Mouse (Mus musculus): Measurements from ENCODE around the gene Vmac. TPM values are rescaled to one million over a fixed set of nuclear protein-coding genes. Genes with fewer than 3 reads are reported as not detected.

Gene Vmac
- polyA plus RNA-seq, 1 experiment from 2014 or later: 22.4 TPM

DNA sequence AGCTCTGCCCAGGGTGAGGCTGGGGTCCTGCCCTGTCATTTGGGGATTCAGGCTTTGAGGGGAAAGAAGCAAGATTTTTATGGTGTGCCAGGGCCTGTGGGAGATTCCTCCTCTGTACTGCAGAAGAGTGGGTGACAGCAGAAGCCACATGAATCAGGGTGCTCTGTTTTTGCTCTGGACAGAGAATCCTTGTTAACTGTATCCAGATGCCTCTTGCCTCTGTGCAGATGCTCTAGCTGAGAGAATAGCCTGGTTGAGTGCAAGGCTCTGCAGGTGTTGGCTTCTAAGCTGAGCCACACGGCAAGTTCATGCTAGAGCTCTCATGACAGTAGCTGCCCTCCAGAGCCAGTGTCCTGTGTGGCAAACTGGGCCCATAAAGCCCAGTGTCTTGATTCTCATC, 24.4 kb downstream of the Vmac start:
- no peak for ATAC-seq (ENCODE audit: low FRiP score, low TSS enrichment)
- no peak overlapping the region for H3K4me3 ChIP-seq (ENCODE audit: low read length)
- H3K9ac ChIP-seq (replicated peaks; ENCODE audit: low read length): no peak overlapping the region
- 74% methylated on average over 1 of the region's 1 CpGs for WGBS
- H3K4me2 ChIP-seq (replicated peaks; ENCODE audit: low read depth, low read length): no peak overlapping the region
- H3K9me3 ChIP-seq (ENCODE audit: low read length): no peaks in the 10 kb centered on the region
- H3K27ac ChIP-seq (ENCODE audit: low read length): no peak overlapping the region
- H3K4me1 ChIP-seq (ENCODE audit: insufficient read depth, low read length): peaks cover 3% of the 10 kb centered on the region
- no peaks in the 10 kb centered on the region for H3K27me3 ChIP-seq (ENCODE audit: insufficient read depth, low read length)
- peaks cover 66% of the 10 kb centered on the region for H3K36me3 ChIP-seq (ENCODE audit: insufficient read depth, low read length)

DNA sequence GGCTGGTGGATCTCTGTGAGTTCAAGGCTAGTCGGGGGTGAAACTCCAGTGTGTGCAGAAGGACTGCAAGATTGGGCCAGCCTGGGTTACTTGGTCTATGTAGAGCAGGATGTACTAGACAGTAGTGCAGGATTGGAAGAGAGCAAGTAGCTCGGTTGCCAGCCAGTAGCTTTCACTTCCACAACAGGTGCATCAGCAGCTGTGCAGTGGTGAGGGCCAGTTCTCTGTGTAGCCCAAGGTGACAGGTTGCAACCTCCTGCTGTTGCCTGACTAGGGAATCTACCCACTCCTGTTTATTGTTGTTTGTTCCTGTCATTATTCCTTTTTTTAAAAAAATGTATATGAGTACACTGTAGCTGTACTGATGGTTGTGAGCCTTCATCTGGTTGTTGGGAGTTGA, 29.1 kb downstream of the Vmac start:
- Histone ChIP-seq H3K27me3 (ENCODE audit: insufficient read depth, low read length) (no peaks in the 10 kb centered on the region), H3K27ac (ENCODE audit: low read length) (no peak overlapping the region), H3K36me3 (ENCODE audit: insufficient read depth, low read length) (peaks cover 57% of the 10 kb centered on the region), H3K4me2 (replicated peaks; ENCODE audit: low read depth, low read length) (no peak overlapping the region), H3K4me1 (ENCODE audit: insufficient read depth, low read length) (peaks cover 3% of the 10 kb centered on the region), H3K4me3 (ENCODE audit: low read length) (no peak overlapping the region), H3K9me3 (ENCODE audit: low read length) (no peaks in the 10 kb centered on the region), H3K9ac (replicated peaks; ENCODE audit: low read length) (no peak overlapping the region)
- WGBS: 98% methylated on average over 2 of the region's 2 CpGs
- no peak for ATAC-seq (ENCODE audit: low FRiP score, low TSS enrichment)

DNA sequence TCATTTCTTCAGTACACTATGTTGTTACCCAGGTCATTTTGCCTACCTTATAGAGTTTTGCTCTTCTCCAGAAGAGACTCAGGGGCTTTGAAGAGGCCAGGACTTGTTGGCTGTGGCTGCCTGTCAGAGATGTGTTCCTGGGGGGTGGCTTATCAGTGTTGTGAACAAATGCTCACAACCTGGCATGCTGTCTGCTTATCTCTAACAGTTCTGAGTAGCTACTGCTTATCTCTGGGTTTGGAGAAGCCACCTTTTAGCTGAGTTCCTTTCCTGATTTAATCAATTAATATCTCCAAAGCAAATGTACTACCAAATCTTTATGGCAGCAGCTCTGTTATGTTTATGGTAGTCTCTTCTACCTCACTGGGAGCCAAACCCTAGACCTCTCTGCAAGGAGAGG, 29.8 kb downstream of the Vmac start:
- peaks cover 50% of the 10 kb centered on the region for H3K36me3 ChIP-seq (ENCODE audit: insufficient read depth, low read length)
- no peaks in the 10 kb centered on the region for H3K4me1 ChIP-seq (ENCODE audit: insufficient read depth, low read length)
- ATAC-seq (ENCODE audit: low FRiP score, low TSS enrichment): no peak
- no peak overlapping the region for H3K27ac ChIP-seq (ENCODE audit: low read length)
- H3K4me3 ChIP-seq (ENCODE audit: low read length): no peak overlapping the region
- no peak overlapping the region for H3K4me2 ChIP-seq (replicated peaks; ENCODE audit: low read depth, low read length)
- no peak overlapping the region for H3K9ac ChIP-seq (replicated peaks; ENCODE audit: low read length)
- H3K27me3 ChIP-seq (ENCODE audit: insufficient read depth, low read length): no peaks in the 10 kb centered on the region
- H3K9me3 ChIP-seq (ENCODE audit: low read length): no peaks in the 10 kb centered on the region

DNA sequence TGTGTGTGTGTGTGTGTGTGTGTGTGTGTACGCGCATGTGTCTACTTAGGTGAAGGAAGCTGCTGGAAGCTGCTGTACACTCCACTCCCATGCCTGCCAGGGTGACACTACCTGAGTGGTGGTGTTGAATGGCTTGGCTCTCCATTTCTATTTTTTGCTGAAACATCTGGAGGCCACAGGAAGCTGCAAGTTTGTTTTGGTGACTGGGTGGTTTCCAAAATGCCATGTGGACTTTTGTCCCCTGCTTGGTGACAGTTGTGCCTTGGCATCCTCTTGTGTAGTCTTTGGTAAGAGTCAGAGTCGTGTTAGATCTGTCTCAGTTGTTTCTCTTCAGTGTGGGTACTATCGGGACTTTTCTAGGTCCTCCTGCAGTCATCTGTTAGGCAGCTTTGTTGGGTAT, 31.0 kb downstream of the Vmac start:
- Histone ChIP-seq H3K4me3 (ENCODE audit: low read length) (no peak overlapping the region), H3K36me3 (ENCODE audit: insufficient read depth, low read length) (peaks cover 46% of the 10 kb centered on the region), H3K4me1 (ENCODE audit: insufficient read depth, low read length) (no peaks in the 10 kb centered on the region), H3K27ac (ENCODE audit: low read length) (no peak overlapping the region), H3K4me2 (replicated peaks; ENCODE audit: low read depth, low read length) (no peak overlapping the region), H3K27me3 (ENCODE audit: insufficient read depth, low read length) (no peaks in the 10 kb centered on the region), H3K9me3 (ENCODE audit: low read length) (no peaks in the 10 kb centered on the region), H3K9ac (replicated peaks; ENCODE audit: low read length) (no peak overlapping the region)
- WGBS: 94% methylated on average over 4 of the region's 4 CpGs
- ATAC-seq (ENCODE audit: low FRiP score, low TSS enrichment): no peak

DNA sequence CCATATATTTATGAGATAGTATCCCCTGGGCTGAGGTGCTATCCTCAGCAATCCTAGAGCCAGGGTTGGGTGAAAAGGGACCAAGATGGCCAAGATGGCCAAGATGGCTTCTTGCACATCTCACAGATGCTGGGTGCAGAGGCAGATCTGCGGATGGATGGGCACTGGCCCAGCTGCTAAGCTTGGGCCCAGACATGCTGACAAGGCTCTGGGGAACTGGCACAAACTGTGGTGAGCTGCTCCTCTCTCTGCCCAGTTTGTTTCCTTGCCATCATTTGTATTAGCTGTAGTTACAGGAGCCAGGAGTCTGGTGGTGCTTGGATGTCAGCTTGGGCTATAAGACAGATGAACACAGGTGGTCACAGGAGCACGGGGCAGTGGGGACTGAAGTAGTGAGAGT, 33.2 kb downstream of the Vmac start:
- no peak overlapping the region for H3K9ac ChIP-seq (replicated peaks; ENCODE audit: low read length)
- no peaks in the 10 kb centered on the region for H3K4me1 ChIP-seq (ENCODE audit: insufficient read depth, low read length)
- H3K4me2 ChIP-seq (replicated peaks; ENCODE audit: low read depth, low read length): no peak overlapping the region
- 81% methylated on average over 2 of the region's 2 CpGs for WGBS
- no peak overlapping the region for H3K27ac ChIP-seq (ENCODE audit: low read length)
- no peaks in the 10 kb centered on the region for H3K27me3 ChIP-seq (ENCODE audit: insufficient read depth, low read length)
- no peaks in the 10 kb centered on the region for H3K9me3 ChIP-seq (ENCODE audit: low read length)
- ATAC-seq (ENCODE audit: low FRiP score, low TSS enrichment): no peak
- no peak overlapping the region for H3K4me3 ChIP-seq (ENCODE audit: low read length)
- peaks cover 53% of the 10 kb centered on the region for H3K36me3 ChIP-seq (ENCODE audit: insufficient read depth, low read length)

DNA sequence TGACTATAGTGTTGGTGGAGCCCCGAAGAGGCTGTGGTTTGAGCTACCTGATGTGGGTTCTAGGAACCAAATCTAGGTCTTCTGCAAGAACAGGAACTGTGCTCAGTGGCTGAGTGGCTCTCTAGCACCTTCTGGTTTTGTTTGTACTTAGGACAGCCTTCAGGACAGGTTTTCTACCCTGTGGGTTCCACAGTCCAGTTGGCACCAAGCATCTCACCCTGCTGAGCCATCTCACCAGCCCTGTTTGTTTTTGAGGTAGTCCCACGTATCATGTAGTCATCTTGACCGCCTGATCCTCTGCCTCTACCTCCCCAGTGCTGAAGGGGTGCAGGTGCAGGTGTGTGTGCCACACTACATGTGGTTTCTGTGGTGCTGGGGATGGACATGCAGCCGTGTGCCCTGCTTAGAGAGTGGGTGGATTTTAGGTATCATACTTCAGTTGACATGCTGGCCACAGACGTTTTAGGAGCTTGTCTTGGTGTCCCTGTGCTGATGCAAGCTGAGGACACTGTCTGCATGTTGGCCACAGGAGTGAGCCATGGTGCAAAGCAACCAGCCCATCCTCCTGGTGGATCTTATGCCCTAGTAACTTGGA, 34.2 kb downstream of the Vmac start:
- 79% methylated on average over 5 of the region's 5 CpGs for WGBS
- H3K4me1 ChIP-seq (ENCODE audit: insufficient read depth, low read length): no peaks in the 10 kb centered on the region
- H3K9ac ChIP-seq (replicated peaks; ENCODE audit: low read length): no peak overlapping the region
- H3K36me3 ChIP-seq (ENCODE audit: insufficient read depth, low read length): peaks cover 47% of the 10 kb centered on the region
- ATAC-seq (ENCODE audit: low FRiP score, low TSS enrichment): no peak
- no peaks in the 10 kb centered on the region for H3K9me3 ChIP-seq (ENCODE audit: low read length)
- H3K4me2 ChIP-seq (replicated peaks; ENCODE audit: low read depth, low read length): no peak overlapping the region
- no peak overlapping the region for H3K27ac ChIP-seq (ENCODE audit: low read length)
- H3K4me3 ChIP-seq (ENCODE audit: low read length): no peak overlapping the region
- H3K27me3 ChIP-seq (ENCODE audit: insufficient read depth, low read length): no peaks in the 10 kb centered on the region

DNA sequence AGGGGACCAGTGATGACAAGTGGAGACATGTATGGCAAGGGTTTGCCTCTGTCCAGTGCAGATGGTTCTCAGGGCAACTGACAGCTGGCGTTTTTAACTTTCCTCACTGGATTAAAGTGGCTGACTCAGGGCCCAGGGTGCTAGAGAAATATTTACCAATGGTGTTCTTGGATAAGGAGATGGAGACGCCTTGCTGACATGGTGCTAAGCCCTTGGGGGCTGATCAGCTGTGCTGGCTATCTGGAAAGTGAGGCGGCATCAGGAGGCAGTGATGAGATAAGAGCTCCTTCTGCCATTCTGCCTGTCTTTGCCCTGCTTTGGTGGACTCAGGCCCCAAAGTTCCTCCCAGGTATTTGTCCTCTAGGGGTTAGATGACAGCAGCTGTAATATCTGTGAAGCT, 34.9 kb downstream of the Vmac start:
- 73% methylated on average over 3 of the region's 3 CpGs for WGBS
- ATAC-seq (ENCODE audit: low FRiP score, low TSS enrichment): no peak
- H3K4me3 ChIP-seq (ENCODE audit: low read length): no peak overlapping the region

DNA sequence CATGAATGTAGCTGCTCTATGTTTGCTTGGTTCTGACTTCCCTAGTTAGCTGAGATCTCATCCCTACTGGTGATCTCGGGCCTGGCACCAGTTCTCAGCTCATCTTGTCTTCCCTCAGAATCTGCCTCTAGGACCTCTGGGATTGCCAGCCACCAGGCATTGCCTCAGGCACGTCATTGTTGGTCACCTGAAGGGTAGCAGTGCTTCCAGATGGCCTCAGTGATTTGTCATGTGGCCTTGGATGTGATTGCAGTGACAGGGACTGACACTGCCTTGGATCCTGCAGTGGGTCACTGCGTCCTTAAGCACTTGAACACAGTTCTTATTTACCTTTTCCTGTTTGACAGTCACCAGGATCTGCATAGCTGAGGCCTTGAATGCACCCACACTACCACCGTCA, 36.0 kb downstream of the Vmac start:
- H3K4me1 ChIP-seq (ENCODE audit: insufficient read depth, low read length): no peaks in the 10 kb centered on the region
- no peaks in the 10 kb centered on the region for H3K9me3 ChIP-seq (ENCODE audit: low read length)
- H3K27me3 ChIP-seq (ENCODE audit: insufficient read depth, low read length): no peaks in the 10 kb centered on the region
- H3K4me3 ChIP-seq (ENCODE audit: low read length): no peak overlapping the region
- no peak for ATAC-seq (ENCODE audit: low FRiP score, low TSS enrichment)
- no peak overlapping the region for H3K27ac ChIP-seq (ENCODE audit: low read length)
- peaks cover 43% of the 10 kb centered on the region for H3K36me3 ChIP-seq (ENCODE audit: insufficient read depth, low read length)
- H3K9ac ChIP-seq (replicated peaks; ENCODE audit: low read length): no peak overlapping the region
- WGBS: 75% methylated on average over 4 of the region's 4 CpGs
- H3K4me2 ChIP-seq (replicated peaks; ENCODE audit: low read depth, low read length): no peak overlapping the region

More for the DNA sequence above, 34.9 kb downstream of the Vmac start:
- H3K9ac ChIP-seq (replicated peaks; ENCODE audit: low read length): no peak overlapping the region
- no peaks in the 10 kb centered on the region for H3K9me3 ChIP-seq (ENCODE audit: low read length)
- no peak overlapping the region for H3K4me2 ChIP-seq (replicated peaks; ENCODE audit: low read depth, low read length)
- no peaks in the 10 kb centered on the region for H3K4me1 ChIP-seq (ENCODE audit: insufficient read depth, low read length)
- no peak overlapping the region for H3K27ac ChIP-seq (ENCODE audit: low read length)
- H3K36me3 ChIP-seq (ENCODE audit: insufficient read depth, low read length): peaks cover 43% of the 10 kb centered on the region
- H3K27me3 ChIP-seq (ENCODE audit: insufficient read depth, low read length): no peaks in the 10 kb centered on the region

DNA sequence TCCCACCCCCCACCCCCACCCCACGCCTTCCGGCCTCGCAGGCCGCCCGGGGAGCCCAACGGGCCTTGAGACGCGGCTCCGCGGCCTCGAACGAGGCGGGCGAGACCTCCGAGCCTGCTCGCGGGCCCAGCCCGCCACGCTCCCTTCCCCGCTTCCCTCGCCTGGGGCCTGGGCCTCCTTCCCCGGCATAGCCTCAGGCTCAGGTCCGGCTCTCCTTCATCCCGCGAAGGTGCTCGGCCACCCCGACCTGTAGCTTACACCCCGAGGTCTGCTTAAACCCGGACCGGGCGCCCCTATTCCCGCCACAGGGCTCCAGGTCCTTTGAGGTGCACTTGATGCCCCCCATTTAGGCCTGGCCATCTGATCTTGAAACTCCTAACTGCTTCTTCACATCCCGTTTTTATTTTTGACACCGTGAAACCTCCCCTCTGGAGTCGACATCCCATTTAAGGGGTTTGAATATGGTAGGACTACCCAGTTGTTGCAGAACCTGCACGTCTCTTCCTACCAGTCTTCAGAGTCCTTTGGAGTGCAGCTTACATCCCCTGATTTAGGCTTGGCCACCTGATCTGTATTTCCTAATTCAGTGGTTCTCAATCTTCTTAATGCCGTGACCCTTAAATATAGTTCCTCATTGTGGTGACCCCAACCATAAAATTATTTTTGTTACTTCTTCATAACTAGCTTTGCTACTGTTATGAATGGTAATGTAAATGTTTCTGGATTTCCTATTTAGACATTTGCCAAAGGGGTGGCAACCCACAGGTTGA, 44.0 kb downstream of the Vmac start:
- ATAC-seq (ENCODE audit: low FRiP score, low TSS enrichment): no peak; the same call in 1 of the 2 replicates
- peak overlapping the region; percentile 98 for H3K4me3 ChIP-seq (ENCODE audit: low read length)
- WGBS: 1% methylated on average over 34 of the region's 37 CpGs

DNA sequence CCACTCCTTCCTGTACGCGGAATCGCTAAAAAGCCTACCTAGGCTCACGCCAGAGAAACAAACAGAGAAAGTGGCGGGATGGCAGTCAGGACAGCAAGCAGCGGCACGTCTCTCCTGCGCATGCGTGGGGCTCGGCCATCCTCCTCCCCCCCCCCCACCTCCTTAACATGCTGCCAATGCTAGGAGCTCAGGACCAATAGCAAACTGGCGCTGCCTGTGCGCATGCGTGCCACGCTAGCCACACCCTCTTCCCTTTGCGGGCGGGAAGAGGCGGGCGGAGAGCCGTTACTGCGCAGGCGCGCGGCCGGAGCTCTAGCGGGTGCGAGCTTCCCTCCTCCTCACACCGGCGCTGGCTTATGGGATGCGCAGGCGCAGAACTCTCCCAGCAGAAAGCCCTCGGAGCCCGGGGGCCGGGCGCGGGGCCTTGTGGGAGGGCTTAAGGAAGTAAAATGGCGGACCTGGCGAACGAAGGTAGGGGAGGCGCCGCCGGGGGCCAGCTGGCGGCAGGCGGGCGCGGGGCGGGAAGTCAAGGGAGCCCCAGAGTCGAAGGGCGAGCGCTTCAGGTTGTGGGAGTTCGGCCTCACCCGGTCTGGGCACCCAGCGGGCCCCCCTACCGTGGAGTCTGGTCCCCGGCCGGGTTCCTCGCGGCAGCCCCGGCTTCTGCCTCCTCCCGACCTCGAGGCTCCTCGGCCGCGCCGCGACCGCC, 44.7 kb downstream of the Vmac start, which contains the start of gene Ranbp3:
Gene Ranbp3, plus strand, starts transcription at position 354 of the 706 bp plus-strand sequence.
- Histone ChIP-seq H3K27ac (ENCODE audit: low read length) (peak within 1 kb of the TSS; percentile 91), H3K27me3 (ENCODE audit: insufficient read depth, low read length) (no peaks in the 10 kb centered on the region)

More for the DNA sequence above, 44.0 kb downstream of the Vmac start:
- Histone ChIP-seq H3K27ac (ENCODE audit: low read length) (peak overlapping the region; percentile 83), H3K4me2 (replicated peaks; ENCODE audit: low read depth, low read length) (peak overlapping the region; percentile 72), H3K9me3 (ENCODE audit: low read length) (no peaks in the 10 kb centered on the region), H3K9ac (replicated peaks; ENCODE audit: low read length) (peak overlapping the region; percentile 98), H3K36me3 (ENCODE audit: insufficient read depth, low read length) (peaks cover 21% of the 10 kb centered on the region), H3K27me3 (ENCODE audit: insufficient read depth, low read length) (no peaks in the 10 kb centered on the region), H3K4me1 (ENCODE audit: insufficient read depth, low read length) (peaks cover 24% of the 10 kb centered on the region)

More for the DNA sequence above, 44.7 kb downstream of the Vmac start, which contains the start of gene Ranbp3:
- peaks cover 30% of the 10 kb centered on the region for H3K4me1 ChIP-seq (ENCODE audit: insufficient read depth, low read length)
- WGBS: under 1% methylated on average over 64 of the region's 66 CpGs
- peak within 1 kb of the TSS; percentile 98 for H3K9ac ChIP-seq (replicated peaks; ENCODE audit: low read length)
- peaks cover 18% of the 10 kb centered on the region for H3K36me3 ChIP-seq (ENCODE audit: insufficient read depth, low read length)
- H3K4me2 ChIP-seq (replicated peaks; ENCODE audit: low read depth, low read length): peak within 1 kb of the TSS; percentile 84
- ATAC-seq (ENCODE audit: low FRiP score, low TSS enrichment): peak; percentile 90
- no peaks in the 10 kb centered on the region for H3K9me3 ChIP-seq (ENCODE audit: low read length)
- peak within 1 kb of the TSS; percentile 98 for H3K4me3 ChIP-seq (ENCODE audit: low read length)
